Mouse (Mus musculus) embryonic facial prominence, embryonic 13.5 days (tissue): ENCODE results near the gene Ovch2. TPM values are rescaled to one million over a fixed set of nuclear protein-coding genes. Genes with fewer than 3 reads are reported as not detected.
"Not testable (repeated sequence)": the region's sequence is repeated elsewhere in the genome, so short reads cannot be mapped to it uniquely, and the experiment has no call there.

ENCODE experiments used
- ATAC-seq: fragments of 200-750 bp; cut with Nextera tagmentation; 2 replicates; pipeline ENCODE4 v1.8.0; 2017; ENCODE audit warnings: low read depth; ENCODE audit not compliant: insufficient number of reproducible peaks, insufficient read depth, low FRiP score, low TSS enrichment
- H3K27ac ChIP-seq: fragments of 300-500 bp; sonication (generic); 2 replicates; pipeline ENCODE4 v1.5.1; 2015; ENCODE audit warnings: moderate library complexity, mild to moderate bottlenecking, inconsistent platforms
- H3K27me3 ChIP-seq: fragments of 300-500 bp; sonication (generic); 2 replicates; pipeline ENCODE4 v1.6.1; 2015; ENCODE audit warnings: mild to moderate bottlenecking, inconsistent platforms
- H3K36me3 ChIP-seq: fragments of 300-500 bp; sonication (generic); 2 replicates; pipeline ENCODE4 v1.6.1; 2015; ENCODE audit warnings: mild to moderate bottlenecking, inconsistent platforms
- H3K4me1 ChIP-seq: fragments of 300-500 bp; sonication (generic); 2 replicates; pipeline ENCODE4 v1.6.1; 2015; ENCODE audit warnings: inconsistent platforms
- H3K4me2 ChIP-seq: fragments of 300-500 bp; sonication (generic); 2 replicates; pipeline ENCODE4 v1.6.1; 2015; ENCODE audit warnings: moderate library complexity, mild to moderate bottlenecking, inconsistent platforms
- H3K4me3 ChIP-seq: fragments of 300-500 bp; sonication (generic); 2 replicates; pipeline ENCODE4 v1.5.1; 2015; ENCODE audit warnings: mild to moderate bottlenecking, inconsistent platforms
- H3K9ac ChIP-seq: fragments of 300-500 bp; sonication (generic); 2 replicates; pipeline ENCODE4 v1.6.1; 2015; ENCODE audit warnings: mild to moderate bottlenecking, inconsistent platforms
- H3K9me3 ChIP-seq: fragments of 300-500 bp; sonication (generic); 2 replicates; pipeline ENCODE4 v1.6.1; 2016; ENCODE audit warnings: inconsistent platforms
- WGBS: fragments of 180-500 bp; shearing (Covaris S2); methylation state at CpG from one replicate; pipeline ENCODE4 v1.1.7; 2015; ENCODE audit warnings: mixed read lengths; 5-methylcytosine and 5-hydroxymethylcytosine counted together
- polyA plus RNA-seq: library from polyadenylated mRNA; unstranded; fragments of >200 nt; fragmentation: Nextera tagmentation; extraction: Ambion mirVana; gene quantifications from 2 replicates; pipeline ENCODE4 v1.2.1, GENCODE M21; 2015

The Ovch2 gene
- not detected in 2 replicates for polyA plus RNA-seq

DNA sequence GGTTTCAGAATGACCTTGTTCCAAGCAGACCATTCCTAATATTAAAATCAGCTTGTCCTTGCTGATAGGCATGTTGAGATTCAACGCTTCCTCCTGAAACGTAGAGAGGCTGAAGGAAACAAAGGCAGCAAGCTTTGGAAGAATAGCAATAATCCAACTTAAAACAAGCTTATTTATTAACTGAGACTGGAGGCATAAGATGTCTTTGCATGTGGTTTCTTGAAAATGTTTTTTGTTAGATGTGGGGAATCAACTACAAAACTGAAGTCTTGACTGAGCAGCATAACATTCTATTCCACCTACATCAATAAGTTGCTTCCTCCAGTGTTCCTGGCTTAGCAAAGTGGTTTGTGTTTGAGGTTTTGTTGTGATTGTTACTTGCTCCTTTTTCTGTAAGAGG, at the start of gene Ovch2:
Gene Ovch2 (minus strand): TSS at position 101 of the 400 bp plus-strand sequence.
- H3K9ac ChIP-seq = no peak within 1 kb of the TSS
- no peak within 1 kb of the TSS for H3K4me2 ChIP-seq
- no peak within 1 kb of the TSS for H3K27ac ChIP-seq
- no peaks in the 10 kb centered on the region for H3K9me3 ChIP-seq
- peaks cover 3% of the 10 kb centered on the region; the same call in 1 of the 2 replicates for H3K4me1 ChIP-seq
- 71% methylated on average over 2 of the region's 2 CpGs for WGBS
- H3K36me3 ChIP-seq = no peaks in the 10 kb centered on the region
- no peak within 1 kb of the TSS for H3K4me3 ChIP-seq
- no peaks in the 10 kb centered on the region for H3K27me3 ChIP-seq
- no peak for ATAC-seq

DNA sequence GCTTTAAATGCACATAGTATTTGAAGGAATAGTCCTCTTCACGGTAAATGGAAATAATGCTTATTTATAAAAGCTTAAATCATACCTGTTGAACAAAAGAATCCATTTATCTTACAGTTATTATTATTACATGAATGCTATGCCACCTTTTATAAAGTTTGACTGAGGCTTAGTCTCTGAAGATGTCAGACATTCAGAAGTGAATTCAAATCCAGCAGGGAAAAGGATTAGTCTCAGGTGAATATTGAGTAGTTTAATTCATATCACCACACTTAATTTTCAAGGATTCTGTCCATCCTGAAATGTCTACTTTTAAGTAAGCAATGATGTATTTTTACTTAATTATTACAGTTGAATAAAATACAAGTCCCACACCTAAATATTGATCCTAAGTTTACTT, 46.4 kb upstream of the Ovch2 start, which contains the start of gene Olfr470:
Gene Olfr470 (minus strand): TSS at position 101 of the 400 bp plus-strand sequence.
- H3K27me3 ChIP-seq, H3K4me3 ChIP-seq, H3K9ac ChIP-seq, H3K4me1 ChIP-seq, H3K36me3 ChIP-seq, H3K9me3 ChIP-seq, H3K4me2 ChIP-seq, H3K27ac ChIP-seq, ATAC-seq: not testable (repeated sequence)
- 86% methylated on average over 1 of the region's 1 CpGs for WGBS

DNA sequence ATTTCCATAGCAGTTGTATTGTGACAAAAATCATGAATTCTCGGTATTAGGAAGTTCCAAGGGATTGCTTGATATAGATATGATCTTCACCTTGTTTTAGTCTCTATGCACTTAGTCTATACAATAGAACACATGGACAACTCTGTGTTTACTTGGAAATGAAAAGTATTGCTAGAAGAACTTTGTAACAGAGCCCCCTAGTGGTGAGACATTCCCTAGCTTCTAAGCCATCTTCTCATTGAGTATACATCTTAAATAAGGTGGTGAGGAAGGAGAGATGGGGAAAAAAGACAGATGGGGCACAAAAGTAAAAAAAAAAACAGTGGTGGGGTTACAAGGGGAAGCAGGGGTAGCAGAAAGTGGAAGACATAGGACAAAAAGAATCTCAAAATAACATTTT, 40.7 kb upstream of the Ovch2 start:
- no peaks in the 10 kb centered on the region for H3K36me3 ChIP-seq
- no peak overlapping the region for H3K4me3 ChIP-seq
- H3K27me3 ChIP-seq = no peaks in the 10 kb centered on the region
- no peak overlapping the region for H3K27ac ChIP-seq
- no peak overlapping the region for H3K9ac ChIP-seq
- no peak overlapping the region for H3K4me2 ChIP-seq
- ATAC-seq = no peak
- 73% methylated on average over 1 of the region's 1 CpGs for WGBS
- no peaks in the 10 kb centered on the region for H3K9me3 ChIP-seq
- no peaks in the 10 kb centered on the region for H3K4me1 ChIP-seq

DNA sequence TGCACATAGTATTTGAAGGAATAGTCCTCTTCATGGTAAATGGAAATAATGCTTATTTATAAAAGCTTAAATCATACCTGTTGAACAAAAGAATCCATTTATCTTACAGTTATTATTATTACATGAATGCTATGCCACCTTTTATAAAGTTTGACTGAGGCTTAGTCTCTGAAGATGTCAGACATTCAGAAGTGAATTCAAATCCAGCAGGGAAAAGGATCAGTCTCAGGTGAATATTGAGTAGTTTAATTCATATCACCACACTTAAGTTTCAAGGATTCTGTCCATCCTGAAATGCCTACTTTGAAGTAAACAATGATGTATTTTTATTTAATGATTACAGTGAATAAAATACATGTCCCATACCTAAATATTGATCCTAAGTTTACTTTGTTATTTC, 24.4 kb upstream of the Ovch2 start, which contains the start of gene Olfr469:
Gene Olfr469 (minus strand): TSS at position 101 of the 400 bp plus-strand sequence.
- not testable (repeated sequence) for H3K36me3 ChIP-seq, H3K9ac ChIP-seq, H3K9me3 ChIP-seq, H3K27me3 ChIP-seq, H3K4me2 ChIP-seq, ATAC-seq, H3K27ac ChIP-seq, H3K4me1 ChIP-seq, H3K4me3 ChIP-seq

DNA sequence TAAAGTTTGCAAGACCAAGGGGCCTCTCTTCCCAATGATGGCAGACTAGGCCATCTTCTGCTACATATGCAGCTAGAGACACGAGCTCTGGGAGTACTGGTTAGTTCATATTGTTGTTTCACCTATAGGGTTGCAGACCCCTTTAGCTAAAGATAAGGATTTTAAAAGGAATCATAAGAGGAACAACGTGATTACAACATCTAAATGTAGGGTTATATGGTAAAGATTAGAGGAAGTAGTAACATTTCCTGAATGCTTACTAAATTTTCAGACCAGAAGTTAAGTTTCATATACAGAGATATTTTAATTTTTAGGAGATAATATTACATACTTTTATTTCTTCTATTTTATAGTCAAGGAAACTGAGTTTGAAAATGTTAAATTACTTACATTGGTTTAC, 22.9 kb upstream of the Ovch2 start:
- H3K27me3 ChIP-seq, H3K9ac ChIP-seq, H3K9me3 ChIP-seq, H3K27ac ChIP-seq, H3K4me2 ChIP-seq, H3K4me1 ChIP-seq, H3K36me3 ChIP-seq, ATAC-seq, H3K4me3 ChIP-seq: not testable (repeated sequence)
- 46% methylated on average over 2 of the region's 2 CpGs for WGBS

DNA sequence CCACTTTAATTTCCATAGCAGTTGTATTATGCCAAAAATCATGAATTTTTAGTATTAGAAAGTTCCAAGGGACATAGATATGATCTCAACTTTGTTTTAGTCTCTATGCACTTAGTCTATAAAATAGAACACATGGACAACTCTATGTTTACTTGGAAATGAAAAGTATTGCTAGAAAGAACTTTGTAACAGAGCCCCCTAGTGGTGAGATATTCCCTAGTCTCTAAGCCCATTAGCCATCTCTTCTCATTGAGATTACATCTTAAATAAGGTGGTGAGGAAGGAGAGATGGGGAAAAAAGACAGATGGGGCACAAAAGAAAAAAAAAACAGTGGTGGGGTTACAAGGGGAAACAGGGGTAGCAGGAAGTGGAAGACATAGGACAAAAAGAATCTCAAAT, 18.4 kb upstream of the Ovch2 start:
- Histone ChIP-seq H3K9ac (no peak overlapping the region), H3K27ac (no peak overlapping the region), H3K4me1 (no peaks in the 10 kb centered on the region), H3K4me2 (no peak overlapping the region), H3K9me3 (no peaks in the 10 kb centered on the region), H3K27me3 (no peaks in the 10 kb centered on the region), H3K4me3 (no peak overlapping the region), H3K36me3 (no peaks in the 10 kb centered on the region)
- ATAC-seq = no peak

DNA sequence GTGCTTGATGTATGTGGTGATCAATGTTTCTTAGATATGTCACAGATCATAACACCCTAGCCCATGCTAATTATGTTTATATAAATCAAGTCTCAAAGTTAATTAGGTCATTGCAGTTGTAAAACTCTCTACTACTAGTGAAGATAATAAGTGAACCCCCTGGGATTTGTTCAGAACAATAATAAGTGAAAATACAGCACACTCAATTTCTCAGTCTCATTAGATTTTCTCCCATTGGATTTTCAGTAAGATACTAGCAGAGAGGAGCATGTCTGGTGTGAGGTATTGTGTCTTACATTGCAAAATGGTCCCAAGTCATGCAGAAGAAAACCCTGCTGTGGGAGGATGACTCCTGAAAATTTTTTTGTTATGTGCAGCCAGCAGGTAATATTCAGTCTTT, 11.0 kb upstream of the Ovch2 start, which contains the start of gene Olfr467:
Gene Olfr467 (plus strand): TSS at position 301 of the 400 bp plus-strand sequence.
- Histone ChIP-seq H3K9me3 (no peaks in the 10 kb centered on the region), H3K4me1 (no peaks in the 10 kb centered on the region), H3K4me2 (no peak within 1 kb of the TSS), H3K27me3 (no peaks in the 10 kb centered on the region), H3K9ac (no peak within 1 kb of the TSS), H3K27ac (no peak within 1 kb of the TSS), H3K36me3 (no peaks in the 10 kb centered on the region), H3K4me3 (no peak within 1 kb of the TSS)
- no peak for ATAC-seq

DNA sequence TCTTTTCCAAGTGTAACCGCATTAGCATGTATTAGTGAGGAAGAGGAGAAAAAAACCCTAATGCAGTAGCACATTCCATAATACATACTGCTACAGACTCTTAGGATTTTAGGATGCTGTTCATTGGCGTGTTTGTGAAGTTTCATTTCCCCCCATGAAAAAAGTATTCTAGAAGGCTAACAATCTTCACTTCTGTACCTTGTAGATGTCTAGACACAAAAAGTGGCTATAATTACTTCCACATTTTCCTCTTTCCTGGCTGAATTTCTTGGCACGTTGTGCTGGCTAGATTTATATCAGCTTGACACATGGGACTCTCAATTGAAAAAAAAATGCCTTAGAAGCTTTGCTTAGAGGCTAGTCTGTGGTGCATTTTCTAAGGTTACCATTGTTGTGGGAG, 1.1 kb upstream of the Ovch2 start:
- H3K27me3 ChIP-seq = no peaks in the 10 kb centered on the region
- WGBS = 41% methylated on average over 3 of the region's 3 CpGs
- H3K27ac ChIP-seq = no peak overlapping the region
- ATAC-seq = no peak
- peaks cover 3% of the 10 kb centered on the region; the same call in 1 of the 2 replicates for H3K4me1 ChIP-seq
- H3K9me3 ChIP-seq = no peaks in the 10 kb centered on the region
- no peak overlapping the region for H3K4me2 ChIP-seq
- H3K9ac ChIP-seq = no peak overlapping the region
- no peaks in the 10 kb centered on the region for H3K36me3 ChIP-seq
- H3K4me3 ChIP-seq = no peak overlapping the region

DNA sequence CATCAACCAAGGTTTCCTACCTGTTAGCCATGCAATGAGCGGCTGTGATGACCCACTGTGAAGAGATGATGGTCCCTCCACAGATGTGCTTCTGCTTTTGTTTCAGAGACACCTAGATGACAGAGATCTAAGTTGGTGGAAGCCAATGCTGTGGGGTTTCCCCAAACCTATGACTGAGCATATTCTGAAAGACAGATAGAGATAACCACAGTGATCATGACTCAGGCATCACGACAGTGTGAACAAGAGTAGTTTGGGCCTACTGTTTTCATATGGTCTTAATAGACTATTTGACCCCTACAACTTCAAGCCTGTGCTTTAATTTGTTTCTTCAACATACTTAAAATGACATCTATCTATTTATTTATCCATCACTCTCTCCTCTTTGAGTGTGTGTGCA, 4.5 kb downstream of the Ovch2 start:
- no peaks in the 10 kb centered on the region for H3K9me3 ChIP-seq
- H3K36me3 ChIP-seq = no peaks in the 10 kb centered on the region
- ATAC-seq = no peak
- 78% methylated on average over 2 of the region's 2 CpGs for WGBS
- no peaks in the 10 kb centered on the region for H3K27me3 ChIP-seq
- H3K27ac ChIP-seq = no peak overlapping the region
- no peaks in the 10 kb centered on the region for H3K4me1 ChIP-seq
- H3K9ac ChIP-seq = no peak overlapping the region
- H3K4me3 ChIP-seq = no peak overlapping the region
- no peak overlapping the region for H3K4me2 ChIP-seq

DNA sequence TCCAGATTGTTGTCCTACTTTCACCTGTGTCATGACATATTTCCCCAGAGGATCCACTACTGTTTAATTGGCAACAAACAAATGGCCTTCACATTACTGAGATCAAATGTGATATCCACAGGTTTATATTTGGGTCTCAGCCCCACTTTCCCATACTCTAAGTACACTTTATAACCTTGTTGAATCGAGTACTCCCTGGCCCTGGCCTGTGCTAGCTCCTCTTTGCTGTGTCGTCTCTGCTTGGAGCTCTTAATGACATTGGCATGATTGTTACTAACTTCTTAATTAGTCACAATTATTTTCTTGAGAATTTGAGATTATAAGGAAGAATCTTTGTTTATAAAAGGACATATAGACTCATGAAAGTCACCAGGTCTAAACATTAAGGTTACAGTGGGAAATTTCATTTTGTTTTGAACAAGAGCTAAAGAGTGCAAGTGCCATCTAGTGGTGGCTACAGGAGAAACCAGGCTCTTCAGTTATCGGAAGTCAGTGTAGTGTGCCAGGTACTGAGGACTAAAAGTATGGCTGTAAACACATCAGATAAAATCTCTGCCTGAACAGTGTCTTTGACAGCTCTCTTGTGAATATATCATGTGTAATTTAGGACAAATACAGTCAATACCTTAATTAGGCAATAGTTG, 12.9 kb downstream of the Ovch2 start:
- no peak overlapping the region for H3K4me3 ChIP-seq
- H3K36me3 ChIP-seq = no peaks in the 10 kb centered on the region
- H3K4me1 ChIP-seq = no peaks in the 10 kb centered on the region
- ATAC-seq = no peak
- no peak overlapping the region for H3K27ac ChIP-seq
- H3K9ac ChIP-seq = no peak overlapping the region
- no peaks in the 10 kb centered on the region for H3K9me3 ChIP-seq
- H3K27me3 ChIP-seq = no peaks in the 10 kb centered on the region; the same call in 1 of the 2 replicates
- WGBS = 60% methylated on average over 3 of the region's 3 CpGs
- no peak overlapping the region for H3K4me2 ChIP-seq

DNA sequence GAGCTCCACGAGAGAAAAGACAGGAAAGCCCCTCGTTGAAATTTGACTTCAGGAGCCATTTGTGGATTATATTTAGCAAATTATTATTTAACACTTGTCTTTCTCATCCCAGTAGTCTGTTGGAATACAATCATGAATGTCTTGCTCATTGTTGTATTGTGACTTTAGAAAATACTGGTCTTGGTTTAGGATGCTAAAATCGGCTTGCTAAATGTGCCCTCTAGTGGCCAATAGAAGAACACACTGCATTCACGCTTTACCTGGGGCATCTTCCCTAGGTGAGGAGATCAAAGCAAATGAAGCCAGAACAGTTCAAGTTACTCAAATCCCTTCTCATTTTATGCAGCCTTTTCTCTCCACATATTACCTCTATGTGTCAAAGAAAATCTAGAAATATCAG, 21.4 kb downstream of the Ovch2 start:
- H3K27me3 ChIP-seq = no peaks in the 10 kb centered on the region
- WGBS = 39% methylated on average over 4 of the region's 4 CpGs
- H3K4me3 ChIP-seq = no peak overlapping the region
- H3K36me3 ChIP-seq = no peaks in the 10 kb centered on the region
- H3K9ac ChIP-seq = no peak overlapping the region
- no peak for ATAC-seq
- H3K9me3 ChIP-seq = no peaks in the 10 kb centered on the region
- no peak overlapping the region for H3K27ac ChIP-seq
- H3K4me1 ChIP-seq = no peaks in the 10 kb centered on the region
- H3K4me2 ChIP-seq = no peak overlapping the region

DNA sequence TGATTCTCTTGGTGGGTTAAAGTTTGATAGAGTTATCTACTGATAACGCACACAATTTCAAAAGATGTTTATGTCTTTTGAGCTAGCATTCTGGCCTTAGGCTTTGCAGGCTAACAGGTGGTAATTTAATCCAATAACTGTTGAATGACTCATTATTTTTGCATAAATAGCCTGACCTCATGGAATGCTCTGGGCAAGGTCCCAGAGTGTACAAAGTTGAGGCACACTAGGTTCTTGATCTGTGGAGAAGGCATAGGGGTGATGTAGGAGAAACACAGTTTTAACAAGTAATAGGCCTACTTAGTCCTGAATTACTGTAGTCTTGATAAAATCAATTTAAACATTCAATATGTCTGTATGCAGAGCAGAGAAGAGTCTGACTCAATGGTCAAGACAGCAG, 22.8 kb downstream of the Ovch2 start:
- WGBS = 75% methylated on average over 1 of the region's 1 CpGs

More for the DNA sequence above, 22.8 kb downstream of the Ovch2 start:
- Histone ChIP-seq H3K4me2 (no peak overlapping the region), H3K4me3 (no peak overlapping the region), H3K4me1 (no peaks in the 10 kb centered on the region), H3K36me3 (no peaks in the 10 kb centered on the region), H3K27ac (no peak overlapping the region), H3K9me3 (no peaks in the 10 kb centered on the region), H3K27me3 (no peaks in the 10 kb centered on the region), H3K9ac (no peak overlapping the region)
- no peak for ATAC-seq
